Mouse (Mus musculus): ENCODE measurements around the gene Extl1.
"Not testable (repeated sequence)": the region's sequence is repeated elsewhere in the genome, so short reads cannot be mapped to it uniquely, and the experiment has no call there.

The Extl1 gene

DNA sequence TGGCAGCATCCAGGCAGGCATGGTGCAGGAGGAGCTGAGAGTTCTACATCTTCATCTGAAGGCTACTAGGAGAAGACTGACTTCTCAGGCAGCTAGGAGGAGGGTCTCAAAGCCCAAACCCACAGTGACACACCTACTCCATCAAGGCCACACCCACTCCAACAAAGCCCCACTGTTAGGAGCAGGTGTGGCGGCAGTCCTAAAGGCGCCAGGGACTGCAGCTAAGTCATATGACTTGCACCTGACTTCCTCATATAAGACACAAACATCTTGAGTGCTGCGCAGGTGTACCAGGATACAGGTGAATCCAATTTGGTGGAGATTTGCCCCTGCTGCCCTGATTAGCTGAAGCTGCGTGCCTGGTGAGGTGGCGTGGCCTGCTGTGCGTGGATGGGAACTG is at the start of gene Extl1:
Extl1 (minus strand) TSS at position 101 of the 400 bp plus-strand sequence.
- not testable (repeated sequence) for DNase-seq

GRCm38 (mm10) chr4:134432686-134433360 is 49.2 kb upstream of the Extl1 start:
- DNase-seq, result no peak

DNA sequence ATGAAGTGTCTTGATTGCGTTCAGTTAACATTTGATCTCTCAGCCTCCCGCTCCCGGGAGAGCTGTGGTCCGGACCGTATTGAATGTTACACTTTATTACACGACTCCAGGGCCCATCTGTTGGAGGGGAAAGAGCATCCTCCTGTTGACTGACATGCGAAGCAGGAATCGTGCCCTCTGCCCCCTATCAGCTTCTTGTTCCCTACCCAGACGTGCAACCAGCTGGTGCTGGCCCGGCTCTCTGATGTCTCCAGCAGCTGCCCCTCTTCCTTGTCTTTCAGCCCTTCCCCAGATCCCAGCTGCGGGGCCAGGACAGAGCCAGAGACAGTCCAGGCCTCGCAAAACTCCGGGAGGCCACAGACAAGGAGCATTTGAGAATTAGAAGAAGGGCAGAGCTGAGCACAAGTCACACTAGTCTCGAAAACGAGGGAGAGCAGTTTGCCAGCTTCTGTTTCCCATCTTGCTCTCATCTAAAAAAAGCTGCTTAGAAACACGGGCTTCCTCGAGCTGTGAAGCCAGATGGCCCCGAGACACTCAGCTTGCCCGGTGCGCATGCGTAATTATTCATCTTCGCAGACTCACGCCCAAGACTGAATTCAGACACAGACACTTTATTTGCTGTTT is 46.8 kb upstream of the Extl1 start:
- DNase-seq, result no peak

- DNase-seq, result no peak
Observed at GRCm38 (mm10) chr4:134425088-134425487, 41.4 kb upstream of the Extl1 start.

DNA sequence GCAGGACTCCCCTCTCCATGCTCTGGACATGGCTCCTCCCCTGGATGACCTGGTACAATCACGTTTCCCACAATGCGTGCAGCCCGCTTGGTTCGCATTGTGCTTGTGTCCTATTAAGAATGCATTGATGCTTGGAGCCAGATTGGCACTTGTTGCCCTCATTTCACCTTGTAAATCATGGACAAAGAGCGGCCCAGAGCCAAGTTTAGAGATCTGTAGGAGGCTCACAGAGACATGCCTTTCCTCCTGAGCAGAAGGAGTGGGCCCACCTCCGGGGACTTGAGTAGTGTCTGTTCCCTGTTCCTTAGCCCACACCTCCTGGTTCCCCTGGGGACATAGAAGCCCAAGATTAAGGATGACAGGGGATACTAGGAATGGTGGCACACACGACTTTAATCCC is 40.3 kb upstream of the Extl1 start:
- DNase-seq, result no peak

GRCm38 (mm10) chr4:134421971-134422370 is 38.3 kb upstream of the Extl1 start:
- no peak for DNase-seq

DNA sequence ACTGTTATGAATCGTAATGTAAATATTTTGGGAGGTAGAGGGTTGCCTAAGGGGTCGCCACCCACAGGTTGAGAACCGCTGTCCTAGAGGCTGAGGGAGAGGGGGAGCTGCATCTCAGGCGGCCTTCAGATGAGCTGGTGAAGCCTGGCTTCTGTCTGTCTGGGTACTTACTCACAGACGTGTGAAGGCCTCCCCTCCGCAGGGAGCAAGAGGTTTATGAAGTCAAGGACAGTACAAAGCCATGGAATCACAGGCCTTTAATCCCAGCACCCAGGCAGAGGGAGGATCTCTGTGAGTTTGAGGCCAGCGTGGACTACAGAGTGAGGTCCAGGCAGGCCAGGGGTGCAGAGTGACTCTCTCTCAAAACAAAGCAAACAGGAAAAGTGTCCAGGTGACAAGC is 33.5 kb upstream of the Extl1 start:
- no peak for DNase-seq

DNA sequence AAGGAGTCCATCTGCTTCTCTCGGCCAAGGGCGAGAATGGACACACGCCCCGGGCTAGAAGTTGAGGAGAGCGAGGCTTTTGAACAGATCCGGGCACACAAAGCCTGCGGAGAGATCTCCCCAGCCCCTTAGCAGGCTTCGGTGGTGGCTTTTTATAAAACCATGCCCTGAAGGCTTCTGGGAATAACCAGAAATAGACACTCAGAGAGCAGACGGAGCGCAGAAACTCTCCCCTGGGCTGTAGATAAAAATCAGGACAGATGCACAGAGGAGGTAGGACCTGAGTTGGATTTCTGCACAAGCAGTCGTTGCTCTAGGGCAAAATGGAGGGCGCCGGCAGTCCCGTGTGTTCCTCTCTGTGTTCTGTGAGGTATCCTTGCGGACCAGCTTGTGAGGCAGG is 33.0 kb upstream of the Extl1 start:
- no peak for DNase-seq

GRCm38 (mm10) chr4:134416177-134416576 is 32.5 kb upstream of the Extl1 start:
- DNase-seq, result no peak

- peak; percentile 73 for DNase-seq
Observed at GRCm38 (mm10) chr4:134409286-134409685, 25.6 kb upstream of the Extl1 start.

- peak; percentile 28 for DNase-seq
Observed at GRCm38 (mm10) chr4:134403721-134404120, 20.1 kb upstream of the Extl1 start.

GRCm38 (mm10) chr4:134402571-134403262 is 19.1 kb upstream of the Extl1 start:
- DNase-seq, result no peak

DNA sequence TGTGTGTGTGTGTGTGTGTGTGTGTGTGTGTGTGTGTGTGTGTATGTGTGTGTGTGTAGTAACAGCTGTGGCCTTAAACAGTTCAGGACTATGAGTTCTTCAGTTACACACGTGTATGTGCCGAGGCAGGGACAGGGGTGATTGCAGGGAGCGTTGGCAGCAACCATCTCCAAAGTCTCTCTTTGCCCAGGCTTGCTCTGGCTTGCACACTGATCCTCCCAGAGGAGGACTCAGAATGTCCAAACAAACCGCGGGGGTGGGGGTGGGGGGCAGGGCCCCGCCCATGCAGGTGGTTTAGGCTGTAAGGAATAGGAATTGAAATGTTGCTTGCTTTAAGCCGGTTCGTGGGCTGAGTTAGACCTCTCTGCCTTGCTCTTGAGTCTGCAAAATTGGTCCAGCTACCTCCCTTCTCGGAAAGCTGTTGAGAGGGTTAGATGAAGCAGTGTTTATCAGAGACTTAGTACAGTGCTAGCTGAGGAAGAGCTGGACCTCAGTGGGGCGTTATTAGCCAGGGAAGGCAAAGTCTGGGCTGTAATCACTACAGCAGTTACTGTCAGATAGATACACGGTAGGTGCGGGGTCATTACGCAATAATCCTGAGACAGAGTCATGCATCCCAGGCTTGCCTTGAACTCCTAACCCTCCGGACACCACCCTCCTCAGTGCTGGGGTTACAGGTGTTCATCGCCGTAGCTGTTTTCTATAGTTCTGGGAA is 18.4 kb upstream of the Extl1 start:
- peak; percentile 42 for DNase-seq

GRCm38 (mm10) chr4:134401181-134401661 is 17.6 kb upstream of the Extl1 start:
- peak; percentile 92 for DNase-seq

- no peak for DNase-seq
Observed at GRCm38 (mm10) chr4:134400206-134400605, 16.6 kb upstream of the Extl1 start.

- no peak for DNase-seq
Observed at GRCm38 (mm10) chr4:134397732-134398131, 14.1 kb upstream of the Extl1 start.

- DNase-seq, result no peak
Observed at GRCm38 (mm10) chr4:134397121-134397520, 13.5 kb upstream of the Extl1 start.

DNA sequence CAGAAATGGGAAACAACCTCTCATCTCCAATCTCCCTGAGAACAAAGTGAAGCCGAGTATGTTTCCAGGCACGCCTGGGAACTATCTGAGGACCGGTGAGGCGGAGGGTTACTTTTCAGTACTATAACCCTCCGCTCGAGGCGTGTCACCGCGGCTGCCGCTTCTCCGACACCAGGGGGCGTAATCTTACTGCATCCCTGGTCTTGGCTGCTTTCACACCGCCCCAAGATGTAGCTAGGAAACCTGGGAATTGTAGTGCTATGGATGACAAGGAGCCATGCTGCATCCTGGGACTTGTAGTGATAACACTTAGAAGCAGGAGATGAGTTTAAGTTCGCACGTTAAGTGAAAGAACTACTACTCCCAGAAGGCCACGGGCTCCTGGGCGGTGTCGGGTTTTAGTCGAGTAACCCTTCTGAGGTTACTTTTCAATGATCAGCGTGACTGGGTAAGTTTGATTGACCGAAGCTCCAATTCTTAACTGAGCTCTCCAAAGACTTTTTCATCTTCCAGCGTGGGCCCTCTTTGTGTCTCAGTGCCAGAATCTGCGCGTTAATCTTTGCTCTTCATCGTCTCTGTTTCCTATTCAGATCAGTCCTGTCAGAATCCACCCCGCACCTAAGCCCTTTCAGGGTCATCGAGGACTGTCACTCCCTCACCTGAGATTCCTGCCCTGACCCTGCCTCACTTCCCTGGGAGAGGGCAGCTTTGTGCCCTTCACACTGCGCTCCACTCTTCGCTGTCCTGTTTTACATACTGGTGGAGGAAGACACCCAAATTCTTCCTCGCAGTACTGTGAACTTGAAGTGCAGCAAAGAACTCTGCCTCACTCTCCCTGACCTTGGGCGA is 12.6 kb upstream of the Extl1 start, which contains the start of gene Pafah2:
Pafah2 (plus strand) TSS at position 344 of the 849 bp plus-strand sequence.
- peak; percentile 92 for DNase-seq

DNA sequence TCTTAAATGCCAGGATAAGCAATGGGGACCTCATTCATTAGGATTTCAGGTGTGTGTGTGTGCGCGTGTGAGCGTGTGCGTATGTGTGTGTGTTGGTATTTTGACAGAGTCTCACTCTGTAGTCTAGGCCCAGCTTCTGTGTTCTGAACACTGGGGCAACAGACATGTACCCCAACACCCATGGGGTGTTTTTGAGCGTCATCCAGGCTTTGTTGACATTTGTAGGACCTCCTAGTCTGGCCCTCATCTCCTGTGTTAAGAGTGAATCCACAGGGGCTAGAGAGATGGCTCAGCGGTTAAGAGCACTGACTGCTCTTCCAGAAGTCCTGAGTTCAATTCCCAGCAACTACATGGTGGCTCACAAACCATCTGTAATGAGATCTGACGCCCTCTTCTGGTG is 11.5 kb upstream of the Extl1 start:
- no peak for DNase-seq

DNA sequence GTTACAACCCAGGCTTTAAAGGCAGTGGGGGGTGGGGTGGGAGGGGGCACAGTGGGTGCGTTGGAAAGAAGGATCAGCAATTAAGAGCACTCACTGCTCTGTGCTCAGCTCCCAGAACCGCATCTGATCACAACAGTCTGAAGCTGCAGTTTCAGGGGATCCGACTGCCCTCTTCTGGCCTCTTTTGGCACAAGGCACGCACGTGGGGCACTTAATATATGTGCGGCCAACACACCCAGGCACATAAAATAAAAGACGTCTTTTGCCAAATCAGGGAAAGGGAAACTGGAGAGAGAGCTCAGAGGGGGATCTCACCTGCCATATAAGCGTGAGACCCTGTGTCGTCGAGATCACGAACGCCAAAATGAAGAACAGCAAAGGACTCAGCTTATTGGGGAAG is 9.4 kb upstream of the Extl1 start:
- peak; percentile 52 for DNase-seq

- no peak for DNase-seq
Observed at GRCm38 (mm10) chr4:134392595-134392994, 8.9 kb upstream of the Extl1 start.

DNA sequence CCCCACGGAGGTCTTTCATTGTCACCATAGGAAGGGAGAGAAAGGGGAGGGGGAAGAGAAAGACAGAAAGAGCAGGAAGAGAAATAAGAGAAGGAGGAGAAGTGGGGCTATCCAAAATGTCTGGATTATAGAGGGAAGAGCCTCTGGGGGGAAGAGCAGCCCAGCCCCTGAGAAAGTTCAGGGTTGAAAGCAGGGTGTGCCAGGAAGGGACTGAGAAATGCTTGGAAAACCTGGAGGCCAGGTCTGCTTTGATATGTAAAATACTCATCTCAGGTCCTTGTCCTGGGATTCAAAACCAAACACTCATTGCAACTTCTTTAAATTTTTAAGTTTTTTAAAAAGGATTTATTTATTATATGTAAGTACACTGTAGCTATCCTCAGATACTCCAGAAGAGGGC is 8.0 kb upstream of the Extl1 start:
- DNase-seq, result no peak

Data from thymus, postnatal 4 days (tissue).